Mouse (Mus musculus) retina, adult 2 months (tissue): ENCODE results near the gene Mettl7b.
A peak's percentile ranks its signal among the peaks of the same experiment; 100 is the strongest.

ENCODE experiments used
- DNase-seq: peaks from one replicate; pipeline ENCODE4 v3.0.0-alpha.2; 2012; ENCODE audit warnings: low read depth, low spot score

The Mettl7b gene

DNA sequence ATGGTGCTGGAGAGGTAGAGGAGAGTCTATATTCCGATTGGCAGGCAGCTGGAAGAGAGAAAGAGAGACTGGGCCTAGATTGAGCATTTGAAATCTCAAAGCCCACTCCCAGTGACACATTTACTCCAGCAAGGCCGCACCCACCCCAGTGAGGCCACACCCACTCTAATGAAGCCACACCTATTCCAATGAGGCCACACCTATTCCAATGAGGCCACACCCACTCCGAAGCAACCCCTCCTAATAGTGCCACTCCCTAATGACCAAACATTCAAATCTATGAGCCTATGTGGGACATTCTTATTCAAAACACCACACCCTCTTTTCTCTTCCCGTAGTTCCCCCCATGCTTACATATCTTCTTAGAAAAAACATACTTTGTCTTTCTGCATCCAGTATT is 13.3 kb downstream of the Mettl7b start:
- no peak for DNase-seq

DNA sequence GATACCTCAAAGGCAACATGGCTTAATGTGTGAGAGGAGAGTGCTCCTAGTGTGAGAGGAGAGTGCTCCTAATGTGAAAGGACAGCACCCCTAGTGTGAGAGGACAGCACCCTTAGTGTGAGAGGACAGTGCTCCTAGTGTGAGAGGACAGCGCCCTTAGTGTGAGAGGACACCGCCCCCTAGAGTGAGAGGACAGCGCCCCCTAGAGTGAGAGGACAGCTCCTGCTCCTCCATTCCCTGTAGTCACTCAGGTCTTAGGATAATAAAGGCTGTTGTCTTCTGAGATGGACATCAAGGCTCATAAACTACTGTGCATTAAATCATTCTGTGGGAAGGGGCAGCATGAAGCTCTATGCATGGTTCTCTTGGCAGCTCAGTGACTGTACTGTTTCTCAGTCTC is 15.1 kb downstream of the Mettl7b start:
- no peak for DNase-seq

- DNase-seq, result no peak
Measured at GRCm38 (mm10) chr10:128940475-128941061, 20.2 kb downstream of the Mettl7b start.

DNA sequence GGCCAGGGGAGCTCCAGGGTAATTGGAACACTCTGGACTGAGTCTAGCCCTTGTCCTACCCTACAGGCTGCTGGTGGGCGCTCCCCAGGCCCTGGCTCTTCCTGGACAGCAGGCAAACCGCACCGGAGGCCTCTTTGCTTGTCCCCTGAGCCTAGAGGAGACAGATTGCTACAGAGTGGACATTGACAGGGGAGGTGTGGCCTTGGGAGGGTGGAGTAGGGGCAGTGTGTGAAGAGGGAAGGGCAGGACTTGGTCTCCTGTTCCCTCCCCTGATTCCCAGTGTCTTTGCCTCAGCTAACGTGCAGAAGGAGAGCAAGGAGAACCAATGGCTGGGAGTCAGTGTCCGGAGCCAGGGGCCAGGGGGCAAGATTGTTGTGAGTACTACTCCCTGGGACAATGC is 21.8 kb downstream of the Mettl7b start:
- no peak for DNase-seq

GRCm38 (mm10) chr10:128938457-128938856 is 22.3 kb downstream of the Mettl7b start:
- no peak for DNase-seq

DNA sequence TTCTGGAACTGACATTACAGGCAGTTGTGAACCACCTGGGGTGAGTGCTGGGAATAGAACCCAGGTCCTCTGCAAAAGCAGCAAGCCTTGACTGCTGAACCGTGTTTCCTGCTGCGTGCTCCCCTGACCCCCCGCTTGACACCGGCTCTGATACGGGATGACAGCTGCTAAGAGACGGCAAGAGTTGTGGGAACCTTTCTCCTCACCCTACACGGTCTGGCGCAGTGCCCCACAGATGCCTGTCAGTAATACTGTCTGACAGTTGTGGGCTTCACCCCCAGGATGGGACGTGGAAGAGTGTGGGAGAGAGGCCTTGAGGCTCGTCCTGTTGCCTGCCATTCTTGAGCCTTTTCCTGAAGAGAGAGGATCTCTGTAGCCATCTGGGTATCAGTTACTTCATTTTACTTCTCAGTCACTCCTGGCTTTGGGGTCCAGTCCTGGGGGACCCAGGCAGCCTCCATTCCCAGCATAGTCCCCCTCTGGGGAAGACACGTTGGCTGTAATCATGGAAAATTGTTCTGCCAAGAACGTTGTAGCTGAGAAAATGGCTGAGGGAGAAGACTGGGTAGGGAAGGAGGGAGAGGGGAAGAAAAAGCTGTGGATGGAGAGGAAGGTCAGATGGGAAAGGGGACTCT is 22.9 kb downstream of the Mettl7b start:
- DNase-seq, result no peak

- no peak for DNase-seq
Measured at GRCm38 (mm10) chr10:128935826-128936440, 24.9 kb downstream of the Mettl7b start.

GRCm38 (mm10) chr10:128934997-128935787 is 25.6 kb downstream of the Mettl7b start:
- DNase-seq, result no peak

DNA sequence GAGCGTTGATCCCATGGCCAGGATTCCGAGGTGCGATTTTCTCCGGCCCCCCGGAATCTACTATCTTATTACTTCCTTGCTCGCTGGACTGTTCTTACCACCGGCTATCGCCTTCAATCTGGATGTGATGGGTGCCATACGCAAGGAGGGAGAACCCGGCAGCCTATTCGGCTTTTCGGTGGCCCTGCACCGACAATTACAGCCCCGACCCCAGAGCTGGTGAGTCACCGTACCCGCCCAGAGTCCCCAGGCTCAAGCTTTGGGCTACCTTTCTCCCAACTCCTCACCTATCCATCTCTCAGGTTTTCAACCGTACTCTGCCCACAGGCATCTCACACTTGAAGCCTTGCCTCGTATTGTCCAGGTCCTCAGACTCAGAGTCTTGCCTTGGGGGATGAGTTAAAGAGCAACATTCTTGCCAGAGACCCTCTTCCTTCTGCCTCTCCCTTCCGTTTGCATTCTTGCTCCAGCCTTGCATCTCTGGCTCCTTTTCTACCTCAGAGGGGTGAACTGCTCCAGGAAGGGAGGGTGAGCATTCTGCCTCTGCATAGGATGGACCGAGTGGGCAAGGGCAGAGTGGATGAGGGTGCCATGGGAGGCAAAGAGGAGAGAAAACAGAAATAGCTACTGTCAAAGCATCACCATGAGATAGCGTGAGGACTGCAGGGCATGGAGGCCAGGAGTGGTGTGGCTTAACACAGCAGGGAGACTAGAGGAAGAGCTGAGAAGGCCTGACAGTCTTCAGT is 26.6 kb downstream of the Mettl7b start:
- DNase-seq, result no peak

DNA sequence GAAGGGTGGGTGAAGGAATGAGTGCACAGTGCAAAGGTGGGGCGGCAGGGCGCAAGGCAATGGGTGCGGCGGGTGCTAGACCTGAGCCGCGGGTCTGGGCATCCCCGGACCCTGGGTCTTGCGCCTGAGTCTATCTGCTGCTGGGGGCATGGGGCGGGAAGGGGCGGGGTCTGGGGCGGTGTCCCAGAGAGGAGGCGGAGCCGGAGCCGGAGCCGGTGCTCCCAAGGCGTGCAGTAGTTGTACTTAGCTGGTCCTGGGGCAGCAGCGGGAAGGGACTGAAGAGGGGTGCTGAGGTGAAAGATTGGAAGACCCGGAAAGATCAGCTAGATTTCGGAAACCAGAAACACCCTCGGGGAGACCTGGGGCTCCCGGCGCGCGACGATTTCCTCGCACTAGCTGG is 27.2 kb downstream of the Mettl7b start, which contains the start of gene Itga7:
Itga7 (plus strand) TSS at position 245 of the 400 bp plus-strand sequence.
- no peak for DNase-seq

- DNase-seq, result no peak
Measured at GRCm38 (mm10) chr10:128931441-128931840, 29.3 kb downstream of the Mettl7b start.

- no peak for DNase-seq
Measured at GRCm38 (mm10) chr10:128929638-128930378, 31.0 kb downstream of the Mettl7b start.

DNA sequence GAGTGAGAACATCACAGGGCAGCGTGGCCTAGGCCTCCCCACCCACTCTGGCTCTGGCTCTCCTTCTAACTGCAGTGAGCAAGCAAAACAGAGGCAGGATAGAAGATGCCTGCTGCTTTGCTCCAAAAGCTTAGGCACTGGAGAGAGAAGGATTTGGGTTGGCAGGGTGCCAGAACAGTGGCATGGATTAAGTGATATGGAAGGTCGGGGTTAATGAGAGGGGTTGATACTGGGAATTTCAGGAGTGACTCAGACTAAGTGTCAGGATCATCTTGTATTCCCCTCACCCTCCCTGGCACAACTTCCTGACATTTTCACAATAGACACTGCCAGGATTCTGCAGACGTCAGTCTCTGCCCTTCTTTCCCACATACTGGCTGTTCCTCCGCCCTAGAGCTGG is 32.4 kb downstream of the Mettl7b start:
- DNase-seq, result no peak

- no peak for DNase-seq
Measured at GRCm38 (mm10) chr10:128923935-128924334, 36.9 kb downstream of the Mettl7b start, which contains the start of gene Bloc1s1. TSS of gene Bloc1s1 (minus strand) at chr10:128924035.

GRCm38 (mm10) chr10:128923013-128923691 is 37.6 kb downstream of the Mettl7b start:
- peak; percentile 91 for DNase-seq

DNA sequence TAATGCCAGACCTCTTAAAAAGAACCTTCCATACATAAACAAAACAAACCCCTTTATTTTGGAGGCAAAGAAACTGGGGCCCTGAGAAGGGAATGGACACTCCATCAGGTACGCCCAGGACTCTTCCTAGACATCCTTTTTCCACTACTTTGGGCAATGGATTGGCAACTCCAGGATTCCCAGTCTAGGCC is 38.1 kb downstream of the Mettl7b start, which contains the start of gene Rdh5:
Rdh5 (minus strand) TSS at position 67 of the 191 bp plus-strand sequence.
- DNase-seq, result no peak

DNA sequence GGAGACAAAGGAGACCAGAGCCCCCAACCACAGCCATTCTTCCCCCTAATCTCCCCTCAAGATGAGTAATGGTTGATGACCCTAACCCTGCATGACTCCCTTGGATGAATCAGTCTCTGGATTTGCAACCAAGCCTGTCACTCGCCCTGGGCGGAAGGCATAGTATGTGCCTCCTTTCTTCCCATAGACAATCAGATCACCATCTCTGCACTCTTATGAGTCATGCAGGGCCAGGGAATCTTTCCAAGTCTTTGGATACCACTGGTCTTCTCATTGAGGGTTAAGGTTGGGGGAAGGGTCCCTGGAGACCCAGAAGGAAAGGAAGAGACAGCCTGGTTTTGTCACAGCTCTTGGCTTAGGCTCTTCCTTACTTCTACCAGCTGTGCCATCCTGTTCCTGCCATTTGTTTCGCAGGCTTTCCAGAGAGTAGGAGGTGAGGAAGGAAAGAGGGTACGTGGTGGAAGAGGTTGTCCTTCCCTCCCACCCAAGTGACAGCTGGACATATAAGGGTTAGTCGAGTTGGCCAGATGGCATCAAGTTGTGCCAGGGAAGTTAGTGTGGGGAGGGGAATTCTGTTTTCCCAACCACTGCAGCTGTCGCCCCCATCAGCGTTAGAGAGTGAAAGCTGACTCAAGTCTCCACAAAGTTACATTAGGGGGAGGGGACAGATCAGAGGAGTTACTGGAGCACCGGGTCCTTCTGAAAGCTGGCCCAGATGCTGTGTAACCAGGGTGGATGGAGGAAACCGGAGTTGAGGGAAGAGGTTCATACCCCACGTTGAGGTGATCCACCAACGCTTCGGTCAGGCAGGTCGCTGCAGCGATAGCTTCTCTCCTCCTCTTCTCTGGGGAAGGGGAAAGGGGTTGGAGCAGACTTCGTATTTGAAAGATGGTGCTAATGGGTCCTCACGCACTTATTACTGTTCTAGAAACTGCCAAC is 38.6 kb downstream of the Mettl7b start:
- DNase-seq, result no peak

DNA sequence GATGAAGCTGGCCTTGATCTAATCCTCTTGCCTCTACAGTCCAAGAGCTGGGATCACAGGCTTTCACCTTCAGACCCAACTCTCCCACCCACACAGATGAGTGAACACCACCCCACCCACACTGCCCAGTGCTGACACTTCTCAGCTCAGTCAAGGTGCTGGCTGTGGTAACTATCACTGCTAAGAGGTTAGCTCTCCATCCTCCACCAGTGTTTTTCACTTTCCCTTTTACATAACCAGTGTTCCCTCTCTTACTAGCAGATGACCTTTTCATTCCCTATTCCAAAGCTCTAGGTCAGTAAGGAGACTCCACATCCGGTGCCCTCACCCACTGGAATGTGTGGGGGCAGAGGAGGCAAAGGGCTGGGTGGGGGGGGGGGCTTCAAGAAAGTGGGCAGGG is 39.5 kb downstream of the Mettl7b start:
- no peak for DNase-seq

- no peak for DNase-seq
Measured at GRCm38 (mm10) chr10:128920736-128921161, 40.0 kb downstream of the Mettl7b start.
